9 mouse cellular contexts compared by ENCODE assay signal in genomic region chr14:74640819-74641381, GRCm38 (mm10). TPM values are rescaled to one million over a fixed set of nuclear protein-coding genes. Genes with fewer than 3 reads are reported as not detected.
DNase-seq lines count a peak whose midpoint lies in the region; ATAC-seq lines count a peak whose summit lies in the region.
"Had no signal": no experiment of that assay in that cellular context is flagged by ENCODE, and none has a peak within 500 bp of the region (broad histone marks: within the 10 kb centered on the region; RNA-seq: fewer than 3 reads in every experiment).

TSS of gene Htr2a (plus strand) at chr14:74640840.

- WGBS in embryonic facial prominence, embryonic 12.5 days = under 1% methylated on average over 20 of the region's 20 CpGs
- under 1% methylated on average over 20 of the region's 20 CpGs for whole genome bisulfite sequencing in hindbrain, embryonic 14.5 days
- WGBS in liver, embryonic 15.5 days (ENCODE audit: insufficient replicate concordance) = 2% methylated on average over 20 of the region's 20 CpGs

- DNase-seq in heart, adult 11 months = peak; percentile 86
- no peak for DNase-seq in heart, adult 18-20 months
- peak; percentile 13 for DNase-seq in CD4-positive helper T cell, adult 2 months (ENCODE audit: low read depth, low spot score)
- DNase-seq in hindbrain, embryonic 14.5 days (ENCODE audit: low spot score) = peak; percentile 59
- peak; percentile 11 for DNase-seq in right cerebral cortex, postnatal 14 days
- no peak for DNase-seq in thymus, adult 18-20 months

- H3K4me1 ChIP-seq in embryonic facial prominence, embryonic 12.5 days = peaks cover 11% of the 10 kb centered on the region; the same call in 1 of the 2 replicates
- H3K4me1 ChIP-seq in hindbrain, embryonic 14.5 days (replicated peaks; ENCODE audit: control insufficient read depth, insufficient read depth, low read length) = no peaks in the 10 kb centered on the region; the same call in 1 of the 2 replicates
- H3K4me1 ChIP-seq in liver, embryonic 15.5 days (replicated peaks) = peaks cover 35% of the 10 kb centered on the region

- H3K4me3 ChIP-seq in embryonic facial prominence, embryonic 12.5 days = peak within 1 kb of the TSS; percentile 36
- peak within 1 kb of the TSS; percentile 31 for H3K4me3 ChIP-seq in hindbrain, embryonic 14.5 days (replicated peaks; ENCODE audit: low read length)
- peak within 1 kb of the TSS; percentile 52 for H3K4me3 ChIP-seq in liver, embryonic 15.5 days (replicated peaks)

- no peaks in the 10 kb centered on the region for H3K9me3 ChIP-seq in embryonic facial prominence, embryonic 12.5 days
- H3K9me3 ChIP-seq in hindbrain, embryonic 14.5 days (ENCODE audit: control insufficient read depth, low read length) = no peaks in the 10 kb centered on the region
- H3K9me3 ChIP-seq in liver, embryonic 15.5 days (replicated peaks) = no peaks in the 10 kb centered on the region
- H3K9me3 ChIP-seq: G1E had no signal

- peak within 1 kb of the TSS; percentile 38 for H3K9ac ChIP-seq in embryonic facial prominence, embryonic 12.5 days
- peak within 1 kb of the TSS; percentile 43 for H3K9ac ChIP-seq in hindbrain, embryonic 14.5 days
- H3K9ac ChIP-seq in liver, embryonic 15.5 days = peak within 1 kb of the TSS; percentile 42

- H3K36me3 ChIP-seq in embryonic facial prominence, embryonic 12.5 days = no peaks in the 10 kb centered on the region
- H3K36me3 ChIP-seq in hindbrain, embryonic 14.5 days (replicated peaks; ENCODE audit: control insufficient read depth, insufficient read depth) = no peaks in the 10 kb centered on the region
- H3K36me3 ChIP-seq in liver, embryonic 15.5 days (replicated peaks) = no peaks in the 10 kb centered on the region
- H3K36me3 ChIP-seq: G1E had no signal

- no peak for ATAC-seq in embryonic facial prominence, embryonic 12.5 days (ENCODE audit: insufficient number of reproducible peaks, insufficient read depth, low FRiP score, low TSS enrichment)
- ATAC-seq in hindbrain, embryonic 14.5 days (ENCODE audit: low FRiP score) = peak; percentile 65
- no peak for ATAC-seq in liver, embryonic 15.5 days (ENCODE audit: insufficient read depth)

- H3K4me2 ChIP-seq in embryonic facial prominence, embryonic 12.5 days (replicated peaks) = peak within 1 kb of the TSS; percentile 69
- H3K4me2 ChIP-seq in hindbrain, embryonic 14.5 days (replicated peaks) = peak within 1 kb of the TSS; percentile 64
- H3K4me2 ChIP-seq in liver, embryonic 15.5 days = peak within 1 kb of the TSS; percentile 73

- no peak within 1 kb of the TSS for H3K27ac ChIP-seq in embryonic facial prominence, embryonic 12.5 days
- no peak within 1 kb of the TSS; the same call in 1 of the 2 replicates for H3K27ac ChIP-seq in hindbrain, embryonic 14.5 days
- no peak within 1 kb of the TSS for H3K27ac ChIP-seq in liver, embryonic 15.5 days (replicated peaks)

- H3K27me3 ChIP-seq in embryonic facial prominence, embryonic 12.5 days = peaks cover 26% of the 10 kb centered on the region
- peaks cover 13% of the 10 kb centered on the region for H3K27me3 ChIP-seq in hindbrain, embryonic 14.5 days (ENCODE audit: control insufficient read depth, insufficient read depth, low read length)
- H3K27me3 ChIP-seq in liver, embryonic 15.5 days = peaks cover 32% of the 10 kb centered on the region

RNA-seq across cellular contexts. Expression of gene Htr2a, which starts in this region (rescaled TPM):
- under 1 TPM; 0.47 to 0.82 TPM for total RNA-seq in heart, adult 18-20 months (2021)
- polyA plus RNA-seq in embryonic facial prominence, embryonic 12.5 days (2016; fragmentation: Nextera tagmentation; extraction: Ambion mirVana) = 0.42 TPM in 2 replicates
- 5.0 and 7.0 TPM in 2 replicates for polyA plus RNA-seq in hindbrain, embryonic 14.5 days (2014; fragmentation: Nextera tagmentation; extraction: Ambion mirVana)
- polyA plus RNA-seq in liver, embryonic 15.5 days (2015; fragmentation: Nextera tagmentation; extraction: Ambion mirVana) = 0.18 and 0.20 TPM in 2 replicates
- polyA plus RNA-seq: G1E had no signal

Comparison
In these comparisons a context has a peak if more than half of its experiments do, and no peak if none do; other contexts are left out.
1. DNase-seq: peak in heart, adult 11 months (single experiment), CD4-positive helper T cell, adult 2 months (single experiment), hindbrain, embryonic 14.5 days (single experiment) and right cerebral cortex, postnatal 14 days (single experiment); none in heart, adult 18-20 months (0 of 2) and thymus, adult 18-20 months (0 of 2).
2. Peak in every context shown above with its lines, with median percentiles within 50 percentile points of each other: H3K4me2 ChIP-seq, H3K4me3 ChIP-seq and H3K9ac ChIP-seq.